Mouse (Mus musculus): Measurements from ENCODE around the gene Fancd2os. TPM values are rescaled to one million over a fixed set of nuclear protein-coding genes. Genes with fewer than 3 reads are reported as not detected.

The Fancd2os gene
- total and polyA plus RNA-seq, 3 experiments, result 0.12 to 0.22 TPM; not detected in 1

GRCm38 (mm10) chr6:113638302-113639040, 38.0 kb upstream of the Fancd2os start, which contains the start of gene Irak2:
Gene Irak2 (plus strand): TSS chr6:113638467.
- DNase-seq (ENCODE audit: low read depth, low spot score), result peak; percentile 95
- H3K27ac ChIP-seq (ENCODE audit: control insufficient read depth, low read depth, low read length), result peak within 1 kb of the TSS; percentile 57
- H3K9me3 ChIP-seq (replicated peaks; ENCODE audit: insufficient read depth, low read length), result no peaks in the 10 kb centered on the region
- H3K9ac ChIP-seq (ENCODE audit: control insufficient read depth, low read depth, low read length, poor library complexity, severe bottlenecking), result peak within 1 kb of the TSS; percentile 67
- peaks cover 0 to 5% of the 10 kb centered on the region in 2 experiments; a peak in 1 of 4 replicates for H3K4me1 ChIP-seq (ENCODE audit: control insufficient read depth in 1 of 2, insufficient read depth in 2 of 2, low read length in 2 of 2)
- H3K36me3 ChIP-seq (ENCODE audit: control insufficient read depth in 1 of 2, insufficient read depth in 2 of 2, low read length in 2 of 2), result no peaks in the 10 kb centered on the region; a peak in 1 of 4 replicates
- peak within 1 kb of the TSS; percentile 74 to 80 for H3K4me3 ChIP-seq (ENCODE audit: control insufficient read depth in 1 of 2, insufficient read depth in 1 of 2, low read depth in 2 of 2, low read length in 2 of 2)
- H3K27me3 ChIP-seq (ENCODE audit: control insufficient read depth in 1 of 2, insufficient read depth in 2 of 2, low read length in 2 of 2), result no peaks in the 10 kb centered on the region
- no peaks in the 10 kb centered on the region for H3K79me2 ChIP-seq (ENCODE audit: control insufficient read depth, insufficient read depth, low read length, poor library complexity)
- TF ChIP-seq KAT2A (conservative IDR thresholded peaks at IDR 0.05; ENCODE audit: low read depth, low read length) (no peak), POLR2AphosphoS5 (IDR thresholded peaks at IDR 0.05; ENCODE audit: borderline replicate concordance, low read depth, low read length) (no peak), HCFC1 (IDR thresholded peaks at IDR 0.05; ENCODE audit: low read depth, low read length) (peak; percentile 28; the same call in 1 of the 2 replicates), TAL1 (IDR thresholded peaks at IDR 0.05; ENCODE audit: low read length) (peak; percentile 81), MAX (IDR thresholded peaks at IDR 0.05; ENCODE audit: low read length) (peak; percentile 57; the same call in 1 of the 2 replicates), ZKSCAN1 (IDR thresholded peaks at IDR 0.05; ENCODE audit: low read depth, low read length) (no peak), MYB (IDR thresholded peaks at IDR 0.05; ENCODE audit: low read depth, low read length) (no peak), ELF1 (IDR thresholded peaks at IDR 0.05; ENCODE audit: low read depth, low read length) (0 out of 2 replicates have a peak, but pooled peaks have one; percentile 35), USF1 (IDR thresholded peaks at IDR 0.05; ENCODE audit: low read depth, low read length) (peak; percentile 50; the same call in 1 of the 2 replicates), ZC3H11A (IDR thresholded peaks at IDR 0.05; ENCODE audit: low read depth, low read length) (peak; percentile 83), TBP (IDR thresholded peaks at IDR 0.05; ENCODE audit: low read depth, low read length) (peak; percentile 98), E2F4 (IDR thresholded peaks at IDR 0.05; ENCODE audit: borderline replicate concordance, low read depth, low read length) (no peak), GATA1 (IDR thresholded peaks at IDR 0.05; ENCODE audit: low read depth, low read length) (peak; percentile 65; the same call in 1 of the 2 replicates), RAD21 (IDR thresholded peaks at IDR 0.05; ENCODE audit: low read depth, low read length) (peak; percentile 77), RCOR1 (IDR thresholded peaks at IDR 0.05; ENCODE audit: low read depth, low read length) (0 out of 2 replicates have a peak, but pooled peaks have one; percentile 12), MXI1 (IDR thresholded peaks at IDR 0.05; ENCODE audit: low read depth, low read length) (peak; percentile 39), MEF2A (IDR thresholded peaks at IDR 0.05; ENCODE audit: extremely low read depth, insufficient replicate concordance, low read depth, low read length, poor library complexity, severe bottlenecking) (no peak), NRF1 (IDR thresholded peaks at IDR 0.05; ENCODE audit: insufficient read depth, low read depth, low read length, poor library complexity, severe bottlenecking) (no peak), ETS1 (IDR thresholded peaks at IDR 0.05; ENCODE audit: low read depth, low read length) (peak; percentile 30; the same call in 1 of the 2 replicates), USF2 (IDR thresholded peaks at IDR 0.05; ENCODE audit: borderline replicate concordance in 1 of 2, insufficient read depth in 1 of 2, low read depth in 1 of 2, low read length in 2 of 2) (no peak), ZMIZ1 (IDR thresholded peaks at IDR 0.05; ENCODE audit: low read depth, low read length) (no peak), GABPA (IDR thresholded peaks at IDR 0.05; ENCODE audit: low read depth, low read length) (no peak), CHD1 (IDR thresholded peaks at IDR 0.05; ENCODE audit: low read depth, low read length) (no peak), MAZ (IDR thresholded peaks at IDR 0.05; ENCODE audit: low read depth, low read length) (peak; percentile 67; the same call in 1 of the 2 replicates), CTCF (IDR thresholded peaks at IDR 0.05 in 2 of 3, conservative IDR thresholded peaks at IDR 0.05 in 1 of 3; ENCODE audit: control insufficient read depth in 1 of 3, insufficient read depth in 1 of 3, low read depth in 2 of 3, low read length in 3 of 3, poor library complexity in 1 of 3, severe bottlenecking in 1 of 3) (peak; percentile 84 to 100 (median 99)), ZNF384 (IDR thresholded peaks at IDR 0.05; ENCODE audit: low read depth, low read length) (no peak), MAFK (IDR thresholded peaks at IDR 0.05; ENCODE audit: borderline replicate concordance, low read depth, low read length) (no peak; the same call in 1 of the 2 replicates), MYC (IDR thresholded peaks at IDR 0.05; ENCODE audit: low read depth, low read length) (no peak), UBTF (IDR thresholded peaks at IDR 0.05; ENCODE audit: borderline replicate concordance, insufficient read depth, low read depth, low read length) (peak; percentile 82; the same call in 1 of the 2 replicates), CHD2 (IDR thresholded peaks at IDR 0.05; ENCODE audit: low read length) (no peak), EP300 (IDR thresholded peaks at IDR 0.05; ENCODE audit: low read depth in 1 of 2, low read length in 2 of 2) (peak; percentile 55 to 76), POLR2AphosphoS2 (IDR thresholded peaks at IDR 0.05; ENCODE audit: low read length) (no peak), SMC3 (IDR thresholded peaks at IDR 0.05; ENCODE audit: low read depth, low read length) (peak; percentile 86), BHLHE40 (IDR thresholded peaks at IDR 0.05; ENCODE audit: borderline replicate concordance, low read depth, low read length) (no peak), POLR2A (IDR thresholded peaks at IDR 0.05; ENCODE audit: control insufficient read depth in 1 of 2, insufficient read depth in 1 of 2, low read depth in 1 of 2, low read length in 2 of 2, poor library complexity in 1 of 2) (peak; percentile 47; a peak in 1 of 4 replicates)

Measured in MEL (cell line).